Mouse (Mus musculus) cerebellum, adult 11 months (tissue): Measurements from ENCODE around the gene Cnnm1.
"Not testable (repeated sequence)": the region's sequence is repeated elsewhere in the genome, so short reads cannot be mapped to it uniquely, and the experiment has no call there.

ENCODE experiments used
- DNase-seq: peaks from one replicate; pipeline ENCODE4 v3.0.0; 2022

Gene Cnnm1

GRCm38 (mm10) chr19:43465601-43466255, 25.5 kb downstream of the Cnnm1 start:
- peak; percentile 83 for DNase-seq

GRCm38 (mm10) chr19:43467927-43468685, 27.9 kb downstream of the Cnnm1 start:
- DNase-seq, result peak; percentile 75

GRCm38 (mm10) chr19:43469333-43469732, 29.1 kb downstream of the Cnnm1 start:
- no peak for DNase-seq

GRCm38 (mm10) chr19:43472331-43472730, 32.1 kb downstream of the Cnnm1 start:
- DNase-seq, result no peak

- DNase-seq, result peak; percentile 78
Observed at GRCm38 (mm10) chr19:43472781-43473180, 32.5 kb downstream of the Cnnm1 start.

- peak; percentile 36 for DNase-seq
Observed at GRCm38 (mm10) chr19:43475642-43476041, 35.4 kb downstream of the Cnnm1 start.

GRCm38 (mm10) chr19:43476063-43476462, 35.8 kb downstream of the Cnnm1 start:
- DNase-seq, result no peak

- DNase-seq, result no peak
Observed at GRCm38 (mm10) chr19:43477436-43477835, 37.2 kb downstream of the Cnnm1 start.

GRCm38 (mm10) chr19:43478891-43479290, 38.7 kb downstream of the Cnnm1 start:
- peak; percentile 75 for DNase-seq

- no peak for DNase-seq
Observed at GRCm38 (mm10) chr19:43479431-43479830, 39.2 kb downstream of the Cnnm1 start.

- DNase-seq, result no peak
Observed at GRCm38 (mm10) chr19:43480512-43480911, 40.3 kb downstream of the Cnnm1 start.

GRCm38 (mm10) chr19:43487429-43487828, 47.2 kb downstream of the Cnnm1 start:
- DNase-seq, result peak; percentile 47

GRCm38 (mm10) chr19:43493316-43493715, 53.1 kb downstream of the Cnnm1 start:
- not testable (repeated sequence) for DNase-seq

GRCm38 (mm10) chr19:43493878-43494277, 53.6 kb downstream of the Cnnm1 start:
- DNase-seq, result no peak

- DNase-seq, result no peak
Observed at GRCm38 (mm10) chr19:43494914-43495313, 54.7 kb downstream of the Cnnm1 start.

GRCm38 (mm10) chr19:43495846-43496245, 55.6 kb downstream of the Cnnm1 start:
- DNase-seq, result peak; percentile 48

- no peak for DNase-seq
Observed at GRCm38 (mm10) chr19:43497440-43497839, 57.2 kb downstream of the Cnnm1 start.

- no peak for DNase-seq
Observed at GRCm38 (mm10) chr19:43498874-43499273, 58.6 kb downstream of the Cnnm1 start.

GRCm38 (mm10) chr19:43502630-43503029, 62.4 kb downstream of the Cnnm1 start:
- no peak for DNase-seq

- DNase-seq, result not testable (repeated sequence)
Observed at GRCm38 (mm10) chr19:43503593-43503992, 63.4 kb downstream of the Cnnm1 start.

- no peak for DNase-seq
Observed at GRCm38 (mm10) chr19:43505441-43505840, 65.2 kb downstream of the Cnnm1 start.

GRCm38 (mm10) chr19:43510436-43511220, 70.4 kb downstream of the Cnnm1 start:
- DNase-seq, result no peak
